Mouse (Mus musculus) liver, embryonic 13.5 days (tissue): Measurements from ENCODE around the gene Dapp1. TPM values are rescaled to one million over a fixed set of nuclear protein-coding genes. Genes with fewer than 3 reads are reported as not detected.
"Not testable (repeated sequence)": the region's sequence is repeated elsewhere in the genome, so short reads cannot be mapped to it uniquely, and the experiment has no call there.

ENCODE experiments used
- ATAC-seq: fragments of 200-750 bp; cut with Nextera tagmentation; 2 replicates; pipeline ENCODE4 v1.8.0; 2017; ENCODE audit warnings: low read depth, mild to moderate bottlenecking, moderate number of reproducible peaks, moderate library complexity
- DNase-seq: peaks from one replicate; pipeline ENCODE4 v3.0.0; 2022
- H3K27ac ChIP-seq: fragments of 300-500 bp; sonication (generic); 2 replicates; pipeline ENCODE4 v1.5.1; 2015; ENCODE audit warnings: moderate library complexity, mild to moderate bottlenecking, inconsistent platforms
- H3K27me3 ChIP-seq: fragments of 300-500 bp; sonication (generic); 2 replicates; pipeline ENCODE4 v1.6.1; 2015; ENCODE audit warnings: mild to moderate bottlenecking, inconsistent platforms
- H3K36me3 ChIP-seq: fragments of 300-500 bp; sonication (generic); 2 replicates; pipeline ENCODE4 v1.6.1; 2015; ENCODE audit warnings: mild to moderate bottlenecking, inconsistent platforms
- H3K4me1 ChIP-seq: fragments of 300-500 bp; sonication (generic); replicated peaks from 2 replicates; pipeline ENCODE4 v1.6.1; 2015; ENCODE audit warnings: inconsistent platforms
- H3K4me2 ChIP-seq: fragments of 300-500 bp; sonication (generic); 2 replicates; pipeline ENCODE4 v1.6.1; 2015; ENCODE audit warnings: inconsistent platforms, mild to moderate bottlenecking, moderate library complexity
- H3K4me3 ChIP-seq: fragments of 300-500 bp; sonication (generic); replicated peaks from 2 replicates; pipeline ENCODE4 v1.5.1; 2015; ENCODE audit warnings: mild to moderate bottlenecking, inconsistent platforms
- H3K9ac ChIP-seq: fragments of 300-500 bp; sonication (generic); 2 replicates; pipeline ENCODE4 v1.6.1; 2015; ENCODE audit warnings: mild to moderate bottlenecking, inconsistent platforms
- H3K9me3 ChIP-seq: fragments of 300-500 bp; sonication (generic); replicated peaks from 2 replicates; pipeline ENCODE4 v1.6.1; 2016; ENCODE audit warnings: inconsistent platforms
- WGBS: fragments of 180-500 bp; shearing (Covaris S2); methylation state at CpG from one replicate; pipeline ENCODE4 v1.1.7; 2015; ENCODE audit not compliant: insufficient replicate concordance; 5-methylcytosine and 5-hydroxymethylcytosine counted together
- polyA plus RNA-seq: library from polyadenylated mRNA; unstranded; fragments of >200 nt; fragmentation: Nextera tagmentation; extraction: Ambion mirVana; gene quantifications from 2 replicates; pipeline ENCODE4 v1.2.1, GENCODE M21; 2015

Gene Dapp1
- polyA plus RNA-seq, 1 experiment from 2014 or later: 14.0 TPM

GRCm38 (mm10) chr3:137968820-137969486, 12.4 kb downstream of the Dapp1 start:
- peak overlapping the region; percentile 71 for H3K9ac ChIP-seq

GRCm38 (mm10) chr3:137968105-137968819, 13.1 kb downstream of the Dapp1 start:
- H3K27me3 ChIP-seq: no peaks in the 10 kb centered on the region
- ATAC-seq: peak; percentile 18
- H3K9me3 ChIP-seq: no peaks in the 10 kb centered on the region
- peak overlapping the region; percentile 76 for H3K4me2 ChIP-seq
- H3K4me1 ChIP-seq: peaks cover 76% of the 10 kb centered on the region
- WGBS: 15% methylated on average over 14 of the region's 14 CpGs
- peak overlapping the region; percentile 99 for H3K27ac ChIP-seq
- no peak for DNase-seq
- H3K9ac ChIP-seq: peak overlapping the region; percentile 71
- peaks cover 31% of the 10 kb centered on the region for H3K36me3 ChIP-seq
- H3K4me3 ChIP-seq: peak overlapping the region; percentile 44

More at GRCm38 (mm10) chr3:137968820-137969486, 12.4 kb downstream of the Dapp1 start:
- H3K4me3 ChIP-seq: peak overlapping the region; percentile 44
- peaks cover 24% of the 10 kb centered on the region for H3K36me3 ChIP-seq
- H3K4me1 ChIP-seq: peaks cover 76% of the 10 kb centered on the region
- no peaks in the 10 kb centered on the region for H3K9me3 ChIP-seq
- ATAC-seq (peak; percentile 50), DNase-seq (peak; percentile 67)
- 7% methylated on average over 9 of the region's 9 CpGs for WGBS
- no peaks in the 10 kb centered on the region for H3K27me3 ChIP-seq
- H3K4me2 ChIP-seq: peak overlapping the region; percentile 76
- peak overlapping the region; percentile 99 for H3K27ac ChIP-seq

- peaks cover 62% of the 10 kb centered on the region for H3K4me1 ChIP-seq
- not testable (repeated sequence) for DNase-seq, H3K27me3 ChIP-seq, ATAC-seq, H3K4me2 ChIP-seq, H3K9ac ChIP-seq, H3K27ac ChIP-seq, H3K9me3 ChIP-seq, H3K4me3 ChIP-seq
- H3K36me3 ChIP-seq: peaks cover 48% of the 10 kb centered on the region
- WGBS: 35% methylated on average over 1 of the region's 1 CpGs
Measured at GRCm38 (mm10) chr3:137964014-137964413, 17.3 kb downstream of the Dapp1 start.

GRCm38 (mm10) chr3:137963508-137963907, 17.8 kb downstream of the Dapp1 start:
- WGBS: 65% methylated on average over 8 of the region's 8 CpGs
- Histone ChIP-seq H3K4me1 (peaks cover 60% of the 10 kb centered on the region), H3K4me2 (no peak overlapping the region), H3K36me3 (peaks cover 48% of the 10 kb centered on the region), H3K27me3 (no peaks in the 10 kb centered on the region), H3K9me3 (no peaks in the 10 kb centered on the region), H3K4me3 (no peak overlapping the region), H3K27ac (0 out of 2 replicates have a peak overlapping the region, but pooled peaks have one; percentile 18), H3K9ac (no peak overlapping the region)
- DNase-seq (no peak), ATAC-seq (no peak)

GRCm38 (mm10) chr3:137961736-137962385, 19.5 kb downstream of the Dapp1 start:
- Histone ChIP-seq H3K27me3 (no peaks in the 10 kb centered on the region), H3K4me1 (peaks cover 60% of the 10 kb centered on the region), H3K9ac (no peak overlapping the region), H3K36me3 (peaks cover 48% of the 10 kb centered on the region), H3K4me2 (no peak overlapping the region), H3K9me3 (no peaks in the 10 kb centered on the region), H3K4me3 (no peak overlapping the region), H3K27ac (peak overlapping the region; percentile 56)
- 58% methylated on average over 8 of the region's 8 CpGs for WGBS
- DNase-seq: no peak
- peak; percentile 14; the same call in 1 of the 2 replicates for ATAC-seq

- H3K27me3 ChIP-seq: no peaks in the 10 kb centered on the region
- peaks cover 71% of the 10 kb centered on the region for H3K4me1 ChIP-seq
- H3K9me3 ChIP-seq: no peaks in the 10 kb centered on the region
- no peak overlapping the region for H3K4me2 ChIP-seq
- DNase-seq: no peak
- no peak for ATAC-seq
- H3K36me3 ChIP-seq: peaks cover 26% of the 10 kb centered on the region
- 69% methylated on average over 4 of the region's 4 CpGs for WGBS
- H3K4me3 ChIP-seq: no peak overlapping the region
- H3K27ac ChIP-seq: peak overlapping the region; percentile 41
- no peak overlapping the region for H3K9ac ChIP-seq
Measured at GRCm38 (mm10) chr3:137959456-137959855, 21.9 kb downstream of the Dapp1 start.

- Histone ChIP-seq H3K9ac (peak overlapping the region; percentile 40; the same call in 1 of the 2 replicates), H3K4me3 (no peak overlapping the region), H3K27ac (peak overlapping the region; percentile 88), H3K9me3 (no peaks in the 10 kb centered on the region), H3K4me1 (peaks cover 77% of the 10 kb centered on the region), H3K4me2 (peak overlapping the region; percentile 52; the same call in 1 of the 2 replicates), H3K36me3 (peaks cover 18% of the 10 kb centered on the region), H3K27me3 (no peaks in the 10 kb centered on the region)
- ATAC-seq (no peak), DNase-seq (no peak)
- WGBS: 79% methylated on average over 4 of the region's 4 CpGs
Measured at GRCm38 (mm10) chr3:137958352-137958751, 23.0 kb downstream of the Dapp1 start.

GRCm38 (mm10) chr3:137957864-137958263, 23.5 kb downstream of the Dapp1 start:
- Histone ChIP-seq H3K27me3 (no peaks in the 10 kb centered on the region), H3K9ac (peak overlapping the region; percentile 57), H3K4me2 (peak overlapping the region; percentile 52), H3K9me3 (no peaks in the 10 kb centered on the region), H3K36me3 (peaks cover 15% of the 10 kb centered on the region), H3K27ac (peak overlapping the region; percentile 88), H3K4me1 (peaks cover 80% of the 10 kb centered on the region), H3K4me3 (no peak overlapping the region; the same call in 1 of the 2 replicates)
- ATAC-seq: peak; percentile 91
- 13% methylated on average over 9 of the region's 9 CpGs for WGBS
- DNase-seq: peak; percentile 78

- H3K4me3 ChIP-seq: peak overlapping the region; percentile 19
Measured at GRCm38 (mm10) chr3:137955560-137956081, 25.7 kb downstream of the Dapp1 start.

GRCm38 (mm10) chr3:137954256-137954916, 27.0 kb downstream of the Dapp1 start:
- no peaks in the 10 kb centered on the region for H3K27me3 ChIP-seq
- peak overlapping the region; percentile 89 for H3K27ac ChIP-seq
- peak overlapping the region; percentile 44; the same call in 1 of the 2 replicates for H3K9ac ChIP-seq
- ATAC-seq (no peak), DNase-seq (no peak)
- H3K36me3 ChIP-seq: peaks cover 3% of the 10 kb centered on the region
- H3K4me3 ChIP-seq: no peak overlapping the region
- 56% methylated on average over 23 of the region's 23 CpGs for WGBS
- H3K9me3 ChIP-seq: no peaks in the 10 kb centered on the region
- peaks cover 95% of the 10 kb centered on the region for H3K4me1 ChIP-seq
- H3K4me2 ChIP-seq: peak overlapping the region; percentile 1; the same call in 1 of the 2 replicates

More at GRCm38 (mm10) chr3:137955560-137956081, 25.7 kb downstream of the Dapp1 start:
- no peak for ATAC-seq
- Histone ChIP-seq H3K27ac (peak overlapping the region; percentile 74), H3K9me3 (no peaks in the 10 kb centered on the region), H3K36me3 (peaks cover 4% of the 10 kb centered on the region), H3K27me3 (no peaks in the 10 kb centered on the region), H3K4me2 (peak overlapping the region; percentile 61), H3K4me1 (peaks cover 85% of the 10 kb centered on the region), H3K9ac (peak overlapping the region; percentile 55)
- no peak for DNase-seq
- WGBS: 12% methylated on average over 16 of the region's 16 CpGs
